Mouse (Mus musculus) ES-CJ7 (cell line): ENCODE data around the gene Cbfb.

Experiments used
- DNase-seq: peaks from one replicate; pipeline ENCODE4 v3.0.0; 2011; ENCODE audit warnings: low read depth, low spot score

The Cbfb gene

DNA sequence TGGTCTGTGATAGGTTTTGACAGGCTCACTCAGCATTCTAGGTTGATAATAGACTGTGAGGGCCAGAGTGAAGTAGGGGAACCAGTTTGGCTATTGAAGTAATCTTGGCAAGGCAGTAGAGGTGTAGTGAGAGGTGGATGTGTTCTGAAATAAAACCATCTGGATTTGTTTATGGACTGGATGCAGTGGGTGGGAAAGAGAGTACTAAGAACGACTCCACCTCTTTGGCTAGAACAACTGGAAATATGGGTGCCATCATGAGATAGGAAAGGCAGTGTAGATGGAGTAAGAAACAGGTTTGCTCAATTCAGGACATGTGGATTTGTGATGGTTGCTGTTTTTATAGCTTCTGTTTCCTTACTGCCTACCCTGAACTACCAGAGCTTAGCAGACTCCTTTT is 11.7 kb downstream of the Cbfb start:
- DNase-seq = no peak

- no peak for DNase-seq
Measured at GRCm38 (mm10) chr8:105186467-105187005, 16.1 kb downstream of the Cbfb start.

- DNase-seq = no peak
Measured at GRCm38 (mm10) chr8:105192182-105192581, 21.7 kb downstream of the Cbfb start.

- DNase-seq = no peak
Measured at GRCm38 (mm10) chr8:105205748-105206147, 35.3 kb downstream of the Cbfb start.

GRCm38 (mm10) chr8:105206766-105207275 is 36.3 kb downstream of the Cbfb start:
- no peak for DNase-seq

GRCm38 (mm10) chr8:105207675-105208273 is 37.3 kb downstream of the Cbfb start:
- no peak for DNase-seq

DNA sequence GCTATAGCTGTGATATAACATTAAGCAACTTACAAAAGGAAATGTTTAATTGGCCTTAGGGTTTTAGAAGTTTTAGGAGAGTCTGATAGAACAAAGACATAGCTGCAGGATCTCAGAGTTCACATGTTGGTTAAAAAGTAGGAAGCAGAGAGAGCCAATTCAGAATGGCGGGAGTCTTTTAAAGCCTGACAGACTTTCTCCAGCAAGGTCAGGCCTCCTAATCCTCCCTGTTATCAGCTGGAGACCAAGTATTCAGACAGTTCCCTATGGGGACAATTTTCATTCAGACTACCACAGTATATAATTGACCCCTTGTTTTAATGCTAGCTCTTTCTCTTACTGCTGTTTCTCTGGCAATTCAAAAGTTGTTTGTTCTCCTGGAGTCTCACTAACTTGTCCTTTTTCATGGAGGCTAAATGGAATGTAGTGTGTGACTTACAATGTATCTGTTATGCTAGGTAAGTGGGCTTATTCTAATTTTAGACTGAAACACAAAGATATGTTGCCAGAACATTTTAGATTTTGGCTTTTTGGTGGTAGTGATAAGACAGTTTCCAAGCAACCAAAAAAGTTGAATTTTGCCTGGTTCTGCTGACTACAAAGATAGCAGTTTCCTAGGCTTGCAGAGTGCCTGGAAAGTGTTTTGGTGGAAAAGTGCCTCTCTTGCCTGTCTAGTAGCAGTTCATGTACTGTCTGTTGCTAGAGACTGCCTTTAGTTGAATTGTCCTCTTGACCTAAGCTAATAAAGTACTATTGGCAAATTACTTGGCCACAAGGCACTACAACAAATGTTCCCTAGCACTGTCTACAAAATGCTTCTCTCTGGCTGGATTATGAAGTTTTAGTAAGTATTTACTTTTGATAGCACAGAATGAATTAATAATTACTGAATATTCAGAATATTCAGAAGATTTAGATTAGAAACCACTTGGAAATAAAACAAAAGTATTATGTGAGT is 39.0 kb downstream of the Cbfb start:
- DNase-seq = no peak

GRCm38 (mm10) chr8:105214104-105214503 is 43.6 kb downstream of the Cbfb start:
- DNase-seq = no peak

DNA sequence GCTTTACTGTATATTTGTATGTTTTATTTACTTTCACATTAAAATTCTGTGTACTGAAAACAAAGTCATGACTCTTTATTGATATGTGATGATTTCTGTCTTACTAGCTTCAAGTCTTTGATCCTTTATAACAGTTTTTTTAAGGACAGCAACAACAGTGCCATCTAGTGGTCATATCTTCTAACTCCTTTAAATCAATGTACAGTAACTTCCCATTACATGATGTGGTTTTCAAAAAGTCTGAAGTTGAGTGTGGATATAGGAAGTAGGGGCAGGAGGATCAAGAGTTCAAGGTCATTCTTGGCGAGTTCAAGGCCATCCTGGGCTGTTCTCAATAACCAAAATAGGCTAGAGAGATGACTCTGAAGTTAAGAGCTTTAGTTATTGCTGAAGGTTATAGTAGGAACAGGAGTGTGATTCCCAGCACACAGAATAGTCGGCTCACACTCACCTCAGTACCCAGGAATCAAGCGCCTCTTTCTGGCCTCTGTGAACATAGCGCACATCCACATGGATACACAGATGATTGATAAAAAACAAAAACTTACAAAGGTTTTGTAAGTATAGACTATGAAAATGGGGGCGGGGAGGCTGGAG is 47.5 kb downstream of the Cbfb start:
- DNase-seq = peak; percentile 80

GRCm38 (mm10) chr8:105223850-105224249 is 53.4 kb downstream of the Cbfb start:
- peak; percentile 44 for DNase-seq

- peak; percentile 98 for DNase-seq
Measured at GRCm38 (mm10) chr8:105224413-105225271, 54.2 kb downstream of the Cbfb start, which contains the start of gene D230025D16Rik. TSS of gene D230025D16Rik (plus strand) at chr8:105225145.

GRCm38 (mm10) chr8:105225272-105225593 is 54.8 kb downstream of the Cbfb start:
- no peak for DNase-seq

DNA sequence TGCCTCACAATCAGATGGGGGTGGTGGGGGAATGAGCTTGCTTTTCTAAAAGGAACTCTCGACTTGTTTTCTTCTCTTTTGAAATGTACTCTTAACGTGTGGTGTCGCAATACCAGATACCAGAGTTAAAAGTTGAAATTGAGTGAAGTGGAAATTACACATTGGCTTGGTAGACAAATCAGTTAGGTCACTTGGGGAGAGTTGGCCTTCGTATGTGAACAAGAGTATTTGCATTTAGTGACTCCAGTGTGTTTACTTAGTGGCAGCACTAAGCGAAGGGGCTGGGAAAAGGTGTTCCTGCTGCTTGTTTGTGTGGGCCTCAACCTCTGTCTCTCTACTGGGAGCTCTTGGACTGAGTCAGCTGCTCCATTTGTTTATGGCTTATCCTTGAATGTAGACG is 55.4 kb downstream of the Cbfb start:
- no peak for DNase-seq

GRCm38 (mm10) chr8:105231503-105232320 is 61.2 kb downstream of the Cbfb start:
- peak; percentile 48 for DNase-seq

DNA sequence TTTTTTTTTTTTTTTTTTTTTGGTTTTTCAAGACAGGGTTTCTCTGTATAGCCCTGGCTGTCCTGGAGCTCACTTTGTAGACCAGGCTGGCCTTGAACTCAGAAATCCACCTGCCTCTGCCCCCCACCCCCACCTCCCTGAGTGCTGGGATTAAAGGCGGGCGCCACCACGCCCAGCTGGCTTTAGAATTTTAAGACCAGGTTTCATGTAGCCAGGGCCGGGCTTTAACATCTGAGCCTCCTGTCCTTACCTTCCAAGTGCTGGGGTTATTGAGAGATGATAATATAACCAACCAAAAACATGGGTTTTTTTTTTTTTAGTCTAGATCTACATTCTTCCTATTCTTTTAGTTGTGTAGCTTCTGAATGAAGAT is 61.8 kb downstream of the Cbfb start:
- DNase-seq = peak; percentile 56

- peak; percentile 80 for DNase-seq
Measured at GRCm38 (mm10) chr8:105233126-105233935, 62.9 kb downstream of the Cbfb start.

GRCm38 (mm10) chr8:105235206-105235605 is 64.7 kb downstream of the Cbfb start:
- DNase-seq = no peak

- DNase-seq = no peak
Measured at GRCm38 (mm10) chr8:105237442-105238142, 67.1 kb downstream of the Cbfb start.

GRCm38 (mm10) chr8:105241016-105241415 is 70.5 kb downstream of the Cbfb start:
- no peak for DNase-seq
